Mouse (Mus musculus) adrenal gland, postnatal 14 days (tissue): ENCODE measurements around the gene Lsm2. TPM values are rescaled to one million over a fixed set of nuclear protein-coding genes. Genes with fewer than 3 reads are reported as not detected.
A peak's percentile ranks its signal among the peaks of the same experiment; 100 is the strongest.
"Not testable (repeated sequence)": the region's sequence is repeated elsewhere in the genome, so short reads cannot be mapped to it uniquely, and the experiment has no call there.

Source experiments
- DNase-seq: peaks from one replicate; pipeline ENCODE4 v3.0.0; 2021; ENCODE audit warnings: mixed read lengths
- total RNA-seq: library from RNA; stranded (reverse); gene quantifications from 2 replicates; pipeline ENCODE4 v1.2.3, GENCODE M21; 2021

Lsm2 gene
- total RNA-seq, 1 experiment from 2014 or later = 39.4 TPM

DNA sequence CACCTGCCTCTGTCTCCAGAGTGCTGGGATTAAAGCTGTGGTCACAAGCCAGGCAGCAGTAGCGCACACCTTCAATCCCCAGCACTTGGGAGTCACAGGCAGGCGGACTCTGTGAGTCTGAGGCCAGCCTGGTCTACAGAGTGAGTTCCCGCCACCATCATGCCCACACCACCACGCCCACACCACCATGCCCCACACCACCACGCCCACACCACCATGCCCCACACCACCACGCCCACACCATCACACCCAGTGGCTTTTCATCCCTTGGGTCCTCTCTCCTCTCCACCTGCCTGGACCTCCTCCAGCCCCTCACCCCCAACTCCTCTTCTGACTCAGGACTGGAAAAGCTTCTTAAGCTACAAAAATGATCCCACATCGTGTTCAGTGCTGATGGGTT, 50.2 kb downstream of the Lsm2 start:
- DNase-seq = peak; percentile 3

GRCm38 (mm10) chr17:35032323-35032870, 50.7 kb downstream of the Lsm2 start:
- DNase-seq = no peak

DNA sequence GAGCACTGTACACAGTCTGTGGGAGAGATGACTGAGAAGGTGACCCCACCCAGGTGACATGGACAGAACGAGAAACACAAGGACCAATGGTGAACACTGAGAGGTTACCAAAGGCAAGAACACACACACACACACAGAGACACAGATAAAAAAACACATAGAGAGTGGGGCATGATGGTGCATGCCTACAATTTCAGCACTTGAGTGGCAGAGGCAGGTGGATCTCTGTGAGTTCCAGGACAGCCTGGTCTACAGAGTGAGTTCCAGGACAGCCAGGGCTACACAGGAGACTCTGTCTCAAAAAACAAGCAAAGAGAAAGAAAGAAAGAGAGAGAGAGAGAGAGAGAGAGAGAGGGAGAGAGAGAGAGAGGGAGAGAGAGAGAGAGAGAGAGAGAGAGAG, 52.0 kb downstream of the Lsm2 start:
- DNase-seq = not testable (repeated sequence)

DNA sequence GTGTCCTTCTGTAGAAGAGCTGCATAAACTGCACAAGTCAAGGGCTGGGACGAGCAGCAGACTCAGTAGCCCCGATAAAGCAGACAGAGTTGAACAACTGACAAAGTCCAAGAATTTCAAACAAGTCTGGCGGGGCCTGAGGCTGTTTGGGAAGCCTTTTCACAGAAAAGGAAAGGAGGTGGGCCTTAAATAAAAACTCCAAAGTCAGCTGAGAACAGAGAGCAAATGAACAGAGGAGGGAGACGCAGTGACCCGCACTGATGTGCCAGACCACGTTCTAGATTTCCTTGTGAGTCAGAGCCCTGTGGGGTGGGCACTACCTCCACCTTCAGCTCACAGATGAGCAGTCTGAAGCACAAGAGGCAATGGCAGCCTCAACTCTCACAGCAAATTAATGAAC, 53.2 kb downstream of the Lsm2 start:
- DNase-seq = peak; percentile 3

Other genes starting within 250 kb of the Lsm2 start
- gene C4b, start 238.0 kb upstream of the Lsm2 start, total RNA-seq = 110 and 152 TPM in 2 replicates
- gene Cyp21a1, start 177.3 kb upstream of the Lsm2 start, total RNA-seq = 3,653 and 3,825 TPM in 2 replicates
- gene Stk19, start 144.9 kb upstream of the Lsm2 start, total RNA-seq = 38.0 and 38.6 TPM in 2 replicates
- 65.0 and 65.5 TPM in 2 replicates for gene Dxo, start 144.8 kb upstream of the Lsm2 start, total RNA-seq
- 55.0 and 60.0 TPM in 2 replicates for gene Skiv2l, start 131.7 kb upstream of the Lsm2 start, total RNA-seq
- gene Nelfe, start 131.5 kb upstream of the Lsm2 start, total RNA-seq = 54.4 and 58.4 TPM in 2 replicates
- 36.2 and 180 TPM in 2 replicates for gene Cfb, start 119.3 kb upstream of the Lsm2 start, total RNA-seq
- 13.8 and 15.2 TPM in 2 replicates for gene Zbtb12, start 102.4 kb upstream of the Lsm2 start, total RNA-seq
- not detected in 2 replicates for gene Gm20547, start 99.8 kb upstream of the Lsm2 start, total RNA-seq
- 43.2 and 54.5 TPM in 2 replicates for gene C2, start 83.6 kb upstream of the Lsm2 start, total RNA-seq
- gene Ehmt2, start 83.4 kb upstream of the Lsm2 start, total RNA-seq = 112 and 134 TPM in 2 replicates
- 1.5 and 1.7 TPM in 2 replicates for gene Slc44a4, start 67.4 kb upstream of the Lsm2 start, total RNA-seq
- gene Neu1, start 50.6 kb upstream of the Lsm2 start, total RNA-seq = 19.3 and 25.2 TPM in 2 replicates
- gene Hspa1b, start 22.6 kb upstream of the Lsm2 start, total RNA-seq = 29.6 and 90.6 TPM in 2 replicates
- not detected in 2 replicates for gene Gm20481, start 11.9 kb upstream of the Lsm2 start, total RNA-seq
- gene Hspa1a, start 9.7 kb upstream of the Lsm2 start, total RNA-seq = 12.7 and 38.7 TPM in 2 replicates
- 0.34 and 0.37 TPM in 2 replicates for gene Hspa1l, start 9.2 kb upstream of the Lsm2 start, total RNA-seq
- gene Vars, start 19.1 kb downstream of the Lsm2 start, total RNA-seq = 55.3 and 71.7 TPM in 2 replicates
- 0.85 and 1.2 TPM in 2 replicates for gene Vwa7, start 34.7 kb downstream of the Lsm2 start, total RNA-seq
- gene Sapcd1, start 46.2 kb downstream of the Lsm2 start, total RNA-seq = 1.3 and 1.7 TPM in 2 replicates
- 1.8 and 3.6 TPM in 2 replicates for gene Msh5, start 64.9 kb downstream of the Lsm2 start, total RNA-seq
- gene Clic1, start 68.1 kb downstream of the Lsm2 start, total RNA-seq = 83.0 and 109 TPM in 2 replicates
- gene Ddah2, start 77.2 kb downstream of the Lsm2 start, total RNA-seq = 24.2 and 30.6 TPM in 2 replicates
- not detected in 2 replicates for gene Ly6g6c, start 83.5 kb downstream of the Lsm2 start, total RNA-seq
- gene Mpig6b, start 84.3 kb downstream of the Lsm2 start, total RNA-seq = 0.26 and 0.71 TPM in 2 replicates
- not detected in 2 replicates for gene Ly6g6e, start 95.0 kb downstream of the Lsm2 start, total RNA-seq
- gene Ly6g6d, start 96.2 kb downstream of the Lsm2 start, total RNA-seq = 1.1 and 1.7 TPM in 2 replicates
- not detected in 2 replicates for gene Ly6g6f, start 103.7 kb downstream of the Lsm2 start, total RNA-seq
- 69.7 and 76.3 TPM in 2 replicates for gene Abhd16a, start 107.4 kb downstream of the Lsm2 start, total RNA-seq
- gene Ly6g5c, start 126.4 kb downstream of the Lsm2 start, total RNA-seq = not detected in 2 replicates
- 0.33 and 1.1 TPM in 2 replicates for gene Ly6g5b, start 133.6 kb downstream of the Lsm2 start, total RNA-seq
- gene Gpank1, start 139.6 kb downstream of the Lsm2 start, total RNA-seq = 11.3 and 12.3 TPM in 2 replicates
- gene Csnk2b, start 140.2 kb downstream of the Lsm2 start, total RNA-seq = 210 and 214 TPM in 2 replicates
- 23.6 and 24.8 TPM in 2 replicates for gene D17H6S53E, start 144.5 kb downstream of the Lsm2 start, total RNA-seq
- gene Apom, start 150.2 kb downstream of the Lsm2 start, total RNA-seq = 3.3 and 35.6 TPM in 2 replicates
- gene Bag6, start 153.3 kb downstream of the Lsm2 start, total RNA-seq = 357 and 375 TPM in 2 replicates
- 246 and 247 TPM in 2 replicates for gene Prrc2a, start 183.0 kb downstream of the Lsm2 start, total RNA-seq
- gene Aif1, start 194.2 kb downstream of the Lsm2 start, total RNA-seq = 3.3 and 5.6 TPM in 2 replicates
- 5.6 and 11.9 TPM in 2 replicates for gene Lst1, start 206.6 kb downstream of the Lsm2 start, total RNA-seq
- 4.3 and 35.6 TPM in 2 replicates for gene Ltb, start 212.6 kb downstream of the Lsm2 start, total RNA-seq
- 0.33 and 1.4 TPM in 2 replicates for gene Tnf, start 220.1 kb downstream of the Lsm2 start, total RNA-seq
- gene Lta, start 223.5 kb downstream of the Lsm2 start, total RNA-seq = 0.33 and 2.7 TPM in 2 replicates
- gene Gm16181, start 239.0 kb downstream of the Lsm2 start, total RNA-seq = 0.67 TPM in 1 of 2 replicates, not detected in the other